Mouse (Mus musculus) cerebellum, postnatal 25 days (tissue): ENCODE data around the gene Wdr5.

Source experiments
- DNase-seq, 2 experiments: peaks; one replicate each; pipeline ENCODE4 v3.0.0; 2021; ENCODE audit warnings: mixed read lengths in 2 of 2

The Wdr5 gene

DNA sequence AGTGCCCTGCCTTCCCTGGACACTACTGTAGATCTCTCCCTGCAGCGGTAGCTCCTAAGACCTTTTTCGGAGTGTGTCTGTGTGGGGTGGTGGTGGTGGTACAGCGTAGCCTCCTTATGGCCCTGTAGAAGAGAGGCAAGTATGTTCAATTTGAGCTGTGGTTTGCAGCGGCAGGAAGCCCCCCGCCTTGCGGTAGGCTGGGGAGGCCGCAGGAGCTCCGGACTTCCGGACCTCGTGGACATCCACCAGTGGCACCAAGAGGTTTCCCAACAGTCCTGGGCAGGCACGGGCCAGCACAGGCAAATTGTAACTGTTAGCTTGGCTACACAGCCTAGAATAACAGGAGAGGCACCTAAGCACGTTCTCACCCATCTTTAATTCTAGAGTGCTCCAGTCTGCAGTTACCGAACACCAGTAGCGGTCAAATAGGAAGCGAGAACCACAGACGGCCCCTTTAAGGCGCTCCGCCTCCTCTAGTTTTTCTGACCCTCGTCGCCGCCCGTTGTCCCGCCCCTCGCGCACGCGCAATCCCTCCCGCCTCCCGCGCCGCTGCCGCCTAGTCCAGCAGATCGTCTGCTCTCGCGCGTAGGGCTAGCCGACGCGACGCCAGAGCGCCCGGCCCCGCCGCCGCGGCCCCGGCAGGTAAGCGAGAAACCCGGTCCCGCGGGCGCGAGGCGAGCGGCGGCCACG, at the start of gene Wdr5:
TSS of gene Wdr5 (plus strand) at position 519 of the 690 bp plus-strand sequence.
- DNase-seq = peak; percentile 99 to 100

DNA sequence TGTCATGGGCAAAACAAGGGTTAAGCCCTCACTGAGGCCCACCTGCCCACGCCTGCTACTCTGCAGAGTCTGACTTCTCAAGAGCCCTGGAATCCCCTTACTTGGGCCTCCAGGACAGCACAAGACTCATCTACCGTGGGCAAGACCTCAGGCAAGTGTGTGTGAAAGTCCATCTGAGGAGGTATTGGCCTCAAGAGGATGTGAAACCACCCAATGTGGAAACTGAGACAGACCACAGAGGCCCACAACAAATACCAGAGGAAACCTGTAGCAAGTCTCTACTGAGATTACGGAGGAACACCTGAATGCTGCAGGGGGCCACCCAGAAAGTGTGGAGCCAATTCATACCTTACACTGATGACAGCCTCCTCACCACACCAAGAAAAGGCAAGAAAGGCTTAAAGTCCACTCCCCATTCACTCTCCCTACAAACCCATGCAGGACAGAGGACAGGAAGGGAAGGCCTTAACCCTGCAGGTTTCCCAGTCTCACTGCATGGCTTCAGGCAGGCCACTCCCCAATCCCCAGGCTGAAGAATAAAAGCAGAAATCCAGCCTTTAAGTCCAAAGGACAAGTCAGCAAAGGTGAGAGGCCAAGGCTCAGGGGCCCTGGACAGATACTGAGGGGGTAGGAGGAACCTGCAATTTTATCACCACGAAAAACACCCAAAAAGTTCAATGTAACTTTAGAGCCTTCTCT, 45.5 kb upstream of the Wdr5 start:
- DNase-seq = no peak

DNA sequence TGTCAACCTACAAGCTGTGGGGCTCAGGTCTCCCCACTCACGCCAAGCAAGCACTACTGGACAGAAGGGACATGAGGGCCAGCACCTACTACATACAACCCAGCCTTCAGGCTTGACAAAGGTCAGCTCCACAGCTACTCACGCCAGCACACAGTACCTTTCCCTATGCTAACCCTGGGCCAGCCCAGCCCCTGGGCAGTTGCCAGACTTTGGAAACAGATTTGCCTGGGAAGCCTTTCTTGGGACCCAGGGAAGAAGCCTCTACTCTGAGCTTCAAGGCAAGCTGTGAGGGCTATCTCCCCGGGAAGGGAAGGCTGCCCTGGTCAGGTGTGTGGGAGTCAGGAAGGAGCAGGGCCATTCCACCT, 45.0 kb upstream of the Wdr5 start:
- DNase-seq = peak in 1 of 2 experiments; percentile 33

DNA sequence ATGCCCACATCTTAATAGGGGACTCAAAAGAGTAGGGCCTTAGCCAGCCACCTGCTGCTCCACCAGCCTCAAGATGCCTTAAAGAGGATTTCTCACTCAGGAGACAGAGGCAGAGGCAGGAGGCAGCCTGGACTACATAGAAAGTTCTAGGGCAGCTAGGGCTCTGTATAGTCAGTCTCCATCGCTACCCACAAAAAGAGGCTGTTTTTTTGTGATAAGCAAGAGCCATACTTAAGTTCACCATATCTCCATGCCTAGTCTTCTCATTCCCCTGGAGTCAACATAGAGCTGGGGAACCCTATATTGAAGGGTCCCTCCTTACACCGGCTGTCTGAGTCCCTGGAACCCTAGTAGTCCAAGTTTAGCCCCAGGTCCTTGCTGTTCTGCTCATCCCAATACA, 44.4 kb upstream of the Wdr5 start:
- DNase-seq = no peak

DNA sequence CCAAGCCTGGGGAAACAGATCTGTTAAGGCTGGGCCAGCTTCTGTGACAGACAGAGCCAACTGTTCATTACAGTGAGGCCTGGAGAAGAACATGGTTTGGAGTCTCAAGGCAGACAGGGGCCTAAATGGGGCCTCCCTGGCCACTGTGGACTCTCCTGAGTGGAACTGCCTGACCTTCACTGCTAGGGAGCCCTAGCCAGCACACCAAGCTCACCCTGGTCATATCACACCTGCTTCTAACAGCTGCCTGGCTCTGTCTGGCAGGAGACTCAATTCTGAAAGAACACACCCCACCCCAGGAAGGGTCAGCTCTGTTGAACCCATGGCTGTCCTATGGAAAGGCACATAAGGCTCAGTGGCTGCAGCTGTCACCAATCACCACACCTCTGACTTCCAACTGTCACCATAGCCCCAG, 43.8 kb upstream of the Wdr5 start:
- no peak for DNase-seq

DNA sequence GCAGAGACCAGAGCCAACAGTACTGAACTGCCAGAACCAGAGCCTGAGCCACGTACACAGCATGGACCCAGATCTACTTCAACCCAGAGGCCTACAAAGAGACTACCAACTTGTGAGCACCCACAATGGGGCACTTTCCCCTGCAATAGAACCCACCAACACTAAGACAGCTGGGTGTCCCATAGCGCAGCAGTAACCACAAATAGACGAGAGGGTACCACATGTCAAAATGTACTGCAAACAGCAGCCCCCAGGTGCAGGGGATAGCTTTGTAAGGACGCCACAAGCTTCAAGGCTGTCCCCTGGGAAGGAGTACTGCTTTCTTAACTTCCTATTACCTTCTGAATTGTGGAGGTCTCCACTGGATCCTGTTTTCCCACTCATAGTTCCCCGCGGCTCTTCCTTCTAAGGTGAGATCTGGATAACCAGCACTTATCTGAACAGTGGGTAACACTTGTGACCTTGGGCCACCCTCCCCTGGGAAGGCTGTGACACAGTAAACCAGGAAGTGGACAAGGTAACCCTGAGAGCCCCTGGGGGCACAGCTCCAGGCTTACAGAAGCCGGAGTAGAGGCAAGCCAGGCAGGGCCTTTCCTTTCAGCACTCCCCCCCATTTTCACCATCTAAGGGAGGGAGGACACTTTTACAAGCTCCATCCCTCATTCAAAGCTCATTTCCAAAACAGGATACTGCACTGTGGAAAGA, 41.7 kb upstream of the Wdr5 start:
- no peak for DNase-seq

DNA sequence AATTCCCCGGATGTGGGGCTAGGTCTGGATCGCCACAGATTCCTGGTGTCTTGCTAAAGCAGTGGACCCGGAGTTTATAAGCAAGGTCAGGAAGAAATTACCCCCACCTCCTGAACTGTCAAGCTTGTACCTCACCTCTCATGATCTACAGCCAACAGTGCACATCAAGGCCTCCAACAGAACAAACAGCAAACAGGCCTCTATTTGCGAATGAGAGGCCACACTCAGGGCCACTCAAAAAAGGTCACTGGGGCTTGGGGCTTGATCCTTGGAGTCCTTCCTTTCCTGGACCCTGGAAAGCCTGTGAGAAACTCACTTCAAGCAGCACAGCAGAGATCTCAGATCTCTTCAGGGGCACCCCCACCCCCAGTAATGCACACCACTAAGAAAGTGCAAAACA, 41.0 kb upstream of the Wdr5 start:
- DNase-seq = no peak

DNA sequence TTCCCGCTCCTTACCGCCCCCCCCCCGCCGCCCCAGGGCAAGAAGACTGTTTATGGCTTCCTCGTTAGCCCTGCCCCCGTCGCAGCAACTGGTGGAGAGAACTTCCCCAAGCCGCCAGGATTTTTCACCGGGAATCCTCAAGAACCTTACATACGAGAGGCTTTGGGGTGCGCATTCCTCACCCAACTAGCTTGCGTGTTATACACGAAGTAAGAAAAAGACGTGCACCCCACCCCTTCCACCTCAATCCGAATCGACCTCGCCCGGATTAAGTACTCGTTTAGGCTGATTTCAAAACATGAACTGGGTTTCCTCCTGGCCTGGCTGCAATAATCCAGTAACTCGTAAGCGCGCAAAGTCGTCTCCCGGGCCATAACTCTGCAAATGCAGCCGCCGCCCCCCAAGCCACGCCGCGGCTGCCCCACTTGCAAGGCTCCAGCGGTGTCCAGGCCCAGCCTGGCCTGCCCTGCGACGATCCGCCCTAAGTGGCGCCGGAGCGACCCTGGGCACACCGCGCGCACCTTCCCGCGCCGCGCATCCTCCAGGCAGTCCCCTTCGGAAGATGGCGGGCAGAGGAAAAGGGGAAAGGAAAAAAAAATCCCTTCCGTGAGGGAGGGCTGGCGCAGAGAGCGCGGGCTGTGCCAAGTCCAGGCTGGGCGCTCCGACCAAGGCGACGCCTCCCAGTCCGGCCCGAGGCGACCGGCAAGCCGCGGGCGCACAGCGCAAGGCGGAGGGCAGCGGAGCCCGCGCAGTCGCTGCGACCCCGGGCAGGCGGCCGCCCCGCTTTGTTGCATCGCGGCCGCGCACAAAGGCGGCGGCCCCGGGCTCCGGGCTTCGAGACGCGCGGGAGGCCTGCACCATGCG, 40.1 kb upstream of the Wdr5 start:
- DNase-seq = peak in 1 of 2 experiments; percentile 70

DNA sequence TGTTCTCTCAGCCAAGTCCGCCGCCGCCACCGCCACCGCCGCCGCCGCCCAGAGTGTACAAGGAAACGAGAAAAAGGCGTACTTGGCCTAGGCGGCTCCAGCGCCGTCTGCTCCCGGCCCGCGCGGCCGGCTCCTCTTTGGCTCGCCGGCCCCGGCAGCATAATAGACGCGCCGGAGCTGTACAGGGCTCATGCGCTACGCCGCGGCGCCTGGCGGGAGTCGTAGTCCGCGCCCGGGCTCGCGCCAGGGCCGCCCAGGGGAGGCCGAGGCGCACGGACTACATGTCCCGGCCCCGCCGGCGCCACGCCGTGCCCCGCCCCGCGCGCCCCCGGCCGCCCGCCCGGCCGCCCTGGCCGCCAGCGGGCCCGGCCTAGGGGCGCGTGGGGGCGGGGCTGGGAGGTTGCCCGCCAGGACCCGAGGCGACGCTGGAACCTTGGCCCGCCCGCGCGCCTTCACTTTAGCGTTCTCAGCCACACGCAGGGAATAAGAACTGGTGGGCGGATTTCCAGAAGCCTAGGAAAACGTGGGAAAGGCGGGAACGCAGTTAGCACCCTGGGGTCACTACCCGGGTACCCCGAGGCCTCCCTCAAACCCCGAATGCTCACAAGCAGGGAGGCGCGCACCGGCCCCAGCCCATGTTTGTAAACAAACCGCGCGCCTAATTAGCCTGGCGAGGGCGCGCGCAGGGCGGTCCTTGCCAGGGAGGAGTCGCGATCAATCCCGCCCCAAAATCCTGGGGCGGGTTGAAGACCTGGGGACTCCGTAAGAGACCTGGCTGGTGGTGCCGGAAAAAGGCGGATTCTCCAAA, 39.3 kb upstream of the Wdr5 start:
- DNase-seq = peak; percentile 93 to 96

DNA sequence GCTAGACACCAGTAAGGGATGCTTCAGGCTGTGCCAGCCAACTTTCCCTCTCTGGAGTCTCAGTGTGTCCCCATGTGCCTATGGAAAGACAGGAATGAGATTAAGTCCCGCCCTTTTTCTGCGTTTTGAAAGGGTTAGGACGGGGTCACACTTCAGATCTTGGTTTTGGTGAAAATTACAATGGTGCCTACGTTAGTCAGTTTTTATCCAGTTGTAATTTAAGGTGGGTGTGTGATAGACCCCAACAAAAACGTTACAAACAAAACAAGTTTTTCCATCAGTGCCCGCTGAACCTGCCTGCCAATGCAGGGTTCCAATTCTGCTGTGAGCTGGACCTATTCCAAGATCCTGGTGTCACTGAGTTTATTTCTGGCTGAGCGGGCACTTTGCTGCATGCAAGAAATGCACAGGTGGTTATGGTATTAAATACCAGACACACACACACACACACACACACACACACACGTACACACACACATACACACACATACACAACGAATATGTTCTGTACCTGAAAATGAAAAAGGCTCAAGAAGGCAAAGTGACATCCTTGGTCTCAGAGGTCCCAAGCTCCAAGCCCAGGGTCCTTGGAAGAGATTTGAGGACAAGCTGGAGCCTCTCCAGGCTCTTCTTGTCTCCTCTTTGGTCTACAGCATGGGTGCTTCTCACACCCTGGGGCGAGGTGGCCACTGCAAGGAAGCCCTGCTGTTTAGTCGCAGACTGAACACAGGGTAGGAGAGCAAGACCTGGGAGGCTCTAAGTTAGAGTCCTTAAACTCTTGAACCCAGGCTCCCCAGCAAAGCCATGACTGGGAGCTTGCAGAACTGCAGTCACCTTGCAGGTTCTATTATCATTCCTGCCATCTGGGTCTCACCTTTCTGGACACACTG, 38.4 kb upstream of the Wdr5 start:
- DNase-seq = peak; percentile 65 to 77

DNA sequence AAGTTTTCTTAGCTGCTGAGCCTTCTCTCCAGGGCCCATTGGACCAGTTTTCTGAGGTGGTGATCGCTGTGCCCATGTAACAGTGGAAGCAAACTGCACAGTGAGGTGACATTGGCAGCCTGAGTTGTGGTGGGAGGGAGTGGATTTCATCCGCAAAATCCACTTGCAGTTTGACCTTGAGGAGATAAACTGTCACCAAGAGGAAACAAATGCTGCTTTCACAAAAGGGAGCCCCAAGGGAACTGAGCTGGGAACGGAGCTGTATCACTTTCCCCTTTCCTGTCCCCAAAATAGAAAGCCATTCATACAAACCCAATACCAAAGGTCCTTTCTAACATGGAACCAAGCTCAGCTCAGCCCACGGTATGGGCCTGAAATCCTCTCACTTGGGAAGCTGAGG, 35.1 kb upstream of the Wdr5 start:
- DNase-seq = no peak

DNA sequence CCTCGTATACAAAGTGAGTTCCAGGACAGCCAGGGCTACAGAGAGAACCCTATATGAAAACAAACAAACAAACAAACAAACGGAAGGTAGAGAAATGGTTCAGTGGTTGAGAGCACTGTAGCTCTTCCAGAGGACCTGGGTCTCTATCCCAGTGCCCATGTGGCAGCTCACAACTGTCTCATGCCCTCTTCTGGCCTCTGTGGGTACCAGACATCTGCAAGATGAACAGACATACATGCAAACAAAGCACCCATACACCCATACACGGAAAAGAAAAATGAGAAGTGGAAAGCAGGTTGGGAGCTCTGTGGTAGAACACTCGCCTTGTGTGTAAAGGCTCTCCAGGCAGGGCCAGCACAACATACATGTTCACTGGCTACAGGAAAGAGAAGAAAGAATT, 34.6 kb upstream of the Wdr5 start:
- DNase-seq = no peak

DNA sequence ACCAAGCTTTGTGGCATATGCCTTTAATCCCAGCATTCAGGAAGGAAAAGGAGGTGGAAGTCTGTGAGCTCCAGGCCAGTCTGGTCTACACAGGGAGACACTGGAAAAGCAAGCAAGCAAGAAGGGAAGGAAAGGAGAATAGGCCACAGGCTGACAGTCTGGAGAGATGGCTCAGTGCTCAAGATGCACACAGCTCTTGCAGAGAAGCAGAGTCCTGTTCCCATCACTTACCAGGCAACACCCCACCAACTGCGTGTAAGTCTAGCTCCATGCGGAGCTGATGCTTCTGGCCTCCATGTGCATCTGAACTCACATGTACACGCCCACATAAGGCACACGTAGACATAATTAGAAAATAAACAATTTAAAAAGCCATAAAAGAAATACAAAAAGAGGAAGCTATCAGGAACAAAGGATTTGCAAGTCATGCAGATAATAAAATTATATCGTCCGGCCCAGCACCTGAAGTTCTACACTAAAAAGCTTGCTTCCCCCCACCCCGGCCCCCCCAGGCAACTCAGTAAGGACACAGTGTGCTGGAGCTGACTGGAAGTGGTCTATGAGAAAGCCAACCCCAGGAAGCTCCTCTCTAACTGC, 32.6 kb upstream of the Wdr5 start:
- DNase-seq = no peak

DNA sequence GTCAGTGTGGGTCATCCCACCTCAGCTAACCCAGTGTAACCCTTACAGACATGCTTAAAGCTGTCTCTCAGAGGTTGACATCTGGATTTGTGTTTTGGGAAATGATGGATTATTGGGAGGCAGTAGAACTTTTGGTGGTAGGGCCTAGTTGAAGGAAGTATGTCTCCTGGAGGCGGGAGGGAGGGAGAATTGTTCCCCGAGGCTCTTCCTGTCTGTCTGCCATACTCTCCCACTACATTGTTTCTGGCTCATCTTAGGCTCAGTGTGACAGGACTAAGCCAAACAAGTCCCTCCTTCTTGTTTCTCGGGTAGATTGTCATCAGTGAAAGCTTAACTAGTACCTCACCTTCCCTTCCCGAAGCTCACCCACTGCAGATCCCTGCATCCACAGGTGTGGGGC, 28.2 kb upstream of the Wdr5 start:
- no peak for DNase-seq

DNA sequence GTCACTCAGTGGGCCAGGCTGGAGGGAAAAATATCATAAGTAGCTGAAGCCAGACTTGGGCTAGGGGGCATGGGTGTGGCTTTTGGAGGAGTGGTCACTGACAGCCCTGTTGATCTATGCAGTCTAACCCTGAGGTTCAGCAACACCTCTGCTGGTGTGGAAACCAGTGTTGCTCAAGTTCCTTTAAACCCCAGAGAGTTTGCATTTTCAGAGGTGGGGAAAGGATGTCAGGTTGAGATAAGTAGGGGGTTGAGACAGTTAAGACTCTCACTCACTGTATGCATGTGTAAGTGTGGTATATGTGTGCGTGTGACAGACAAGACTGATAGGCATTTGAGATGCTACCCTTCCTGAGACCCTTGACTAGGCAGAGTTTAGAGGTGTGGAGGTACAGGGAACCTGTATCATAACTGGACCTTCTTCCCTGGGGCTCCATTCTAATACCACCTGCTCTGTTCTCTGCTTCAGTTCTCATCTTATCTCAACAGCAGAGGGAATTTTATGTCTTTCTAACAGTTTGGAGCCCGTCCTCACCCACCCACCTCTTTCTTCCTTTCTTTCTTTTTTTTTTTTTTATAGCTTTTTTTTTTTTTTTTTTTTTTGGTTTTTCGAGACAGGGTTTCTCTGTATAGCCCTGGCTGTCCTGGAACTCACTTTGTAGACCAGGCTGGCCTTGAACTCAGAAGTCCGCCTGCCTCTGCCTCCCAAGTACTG, 27.5 kb upstream of the Wdr5 start:
- DNase-seq = no peak

DNA sequence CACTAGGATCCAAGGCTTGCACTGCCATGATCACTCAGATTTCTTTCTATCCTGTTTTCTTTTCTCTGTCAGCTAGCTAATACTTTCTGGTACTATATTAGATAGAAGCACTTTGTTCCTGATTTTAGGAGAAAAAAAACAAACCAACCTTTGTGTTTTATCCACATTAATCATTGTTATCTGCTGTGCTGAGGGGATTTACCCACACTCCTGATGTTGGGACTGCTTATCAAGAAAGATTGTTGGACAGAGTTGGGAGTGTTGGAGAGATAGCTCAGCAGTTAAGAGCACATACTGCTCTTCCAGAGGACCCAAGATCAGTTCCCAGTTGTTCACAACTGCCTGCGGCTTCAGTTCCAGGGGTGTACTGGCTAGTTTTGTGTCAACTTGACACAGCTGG, 26.6 kb upstream of the Wdr5 start:
- no peak for DNase-seq

DNA sequence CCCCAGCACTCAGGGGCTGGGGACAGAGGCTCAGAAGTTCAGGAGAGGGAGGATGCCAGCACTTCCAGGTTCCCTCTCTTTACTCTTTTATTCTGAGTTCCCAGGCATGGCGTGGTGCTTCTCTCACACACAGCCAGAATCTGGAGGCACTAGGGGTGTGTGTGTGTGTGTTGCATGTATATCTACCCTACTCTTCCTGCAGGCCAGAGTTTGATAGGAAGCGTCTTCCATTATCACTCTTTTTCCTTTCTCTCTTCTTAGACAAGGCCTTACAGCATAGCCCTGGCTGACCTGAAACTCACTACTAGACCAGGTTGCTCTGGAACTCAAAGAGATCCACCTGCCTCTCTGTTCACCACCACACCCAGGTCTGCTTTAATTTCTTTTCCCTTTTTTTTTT, 24.0 kb upstream of the Wdr5 start:
- DNase-seq = no peak

DNA sequence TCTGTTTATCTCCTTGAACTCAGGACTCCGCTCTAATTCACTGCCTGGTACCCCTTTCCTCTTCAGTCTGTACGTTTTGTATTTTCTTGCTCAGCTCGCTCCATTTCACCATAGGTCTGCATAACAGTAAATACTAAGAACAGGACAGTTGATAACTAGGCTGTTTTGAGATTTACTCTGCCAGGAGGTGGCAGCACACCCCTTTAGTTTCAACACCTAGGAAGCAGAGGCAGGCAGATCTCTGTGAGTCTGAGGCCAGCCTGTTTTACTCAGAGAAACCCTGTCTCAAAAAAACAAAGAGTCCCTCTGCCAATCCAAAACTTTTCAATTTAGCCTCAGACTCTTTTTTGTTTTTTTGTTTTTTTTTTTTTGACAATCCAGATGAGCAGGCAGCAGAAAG, 21.0 kb upstream of the Wdr5 start:
- DNase-seq = no peak

DNA sequence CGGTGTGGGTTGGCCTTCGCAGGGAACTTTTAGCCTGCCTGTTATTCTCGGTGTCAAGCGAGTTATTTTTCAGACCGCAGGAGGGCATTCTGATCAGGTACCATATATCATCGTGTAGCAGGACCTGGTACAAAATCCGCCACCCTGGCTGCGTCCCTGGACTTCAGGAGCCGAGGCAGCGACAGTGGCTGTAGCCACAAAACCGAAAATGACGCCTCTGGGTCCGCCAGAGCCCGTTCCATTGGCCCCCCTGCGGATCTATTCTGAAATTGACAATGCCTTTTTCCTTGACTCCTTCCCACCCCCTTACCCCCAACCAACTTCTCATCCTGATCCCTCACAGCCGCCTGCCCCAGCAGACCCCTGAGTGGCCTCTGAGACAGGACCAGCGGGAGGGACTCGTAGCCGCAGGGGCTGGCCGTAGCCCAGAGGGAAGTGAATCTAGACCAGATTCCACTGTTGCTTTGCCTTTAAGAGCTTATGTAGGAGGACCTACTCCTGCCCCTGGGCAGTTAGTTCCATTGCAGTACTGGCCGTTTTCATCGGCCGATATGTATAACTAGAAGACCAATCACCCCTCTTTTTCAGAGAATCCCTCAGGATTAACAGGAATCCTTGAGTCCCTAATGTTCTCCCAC, 18.4 kb upstream of the Wdr5 start:
- DNase-seq = no peak
